Mouse (Mus musculus): ENCODE results near the gene Usp18. TPM values are rescaled to one million over a fixed set of nuclear protein-coding genes. Genes with fewer than 3 reads are reported as not detected.
A peak's percentile ranks its signal among the peaks of the same experiment; 100 is the strongest.

Usp18 gene
- polyA plus RNA-seq, 1 experiment from 2014 or later, result 10.9 TPM

- H3K27ac ChIP-seq (replicated peaks), result peak overlapping the region; percentile 41; the same call in 1 of the 2 replicates
- peak overlapping the region; percentile 45 for H3K4me2 ChIP-seq
- H3K9ac ChIP-seq, result no peak overlapping the region
- peak overlapping the region; percentile 39 for H3K4me3 ChIP-seq (replicated peaks)
- H3K9me3 ChIP-seq (replicated peaks), result no peaks in the 10 kb centered on the region
- 39% methylated on average over 9 of the region's 9 CpGs for WGBS (ENCODE audit: insufficient replicate concordance)
- H3K36me3 ChIP-seq (replicated peaks), result no peaks in the 10 kb centered on the region
- H3K27me3 ChIP-seq, result peaks cover 2% of the 10 kb centered on the region; the same call in 1 of the 2 replicates
- peak; percentile 73 for ATAC-seq (ENCODE audit: insufficient read depth)
- H3K4me1 ChIP-seq (replicated peaks), result peaks cover 7% of the 10 kb centered on the region; the same call in 1 of the 2 replicates
Observed at GRCm38 (mm10) chr6:121300504-121300903, 54.8 kb downstream of the Usp18 start.

DNA sequence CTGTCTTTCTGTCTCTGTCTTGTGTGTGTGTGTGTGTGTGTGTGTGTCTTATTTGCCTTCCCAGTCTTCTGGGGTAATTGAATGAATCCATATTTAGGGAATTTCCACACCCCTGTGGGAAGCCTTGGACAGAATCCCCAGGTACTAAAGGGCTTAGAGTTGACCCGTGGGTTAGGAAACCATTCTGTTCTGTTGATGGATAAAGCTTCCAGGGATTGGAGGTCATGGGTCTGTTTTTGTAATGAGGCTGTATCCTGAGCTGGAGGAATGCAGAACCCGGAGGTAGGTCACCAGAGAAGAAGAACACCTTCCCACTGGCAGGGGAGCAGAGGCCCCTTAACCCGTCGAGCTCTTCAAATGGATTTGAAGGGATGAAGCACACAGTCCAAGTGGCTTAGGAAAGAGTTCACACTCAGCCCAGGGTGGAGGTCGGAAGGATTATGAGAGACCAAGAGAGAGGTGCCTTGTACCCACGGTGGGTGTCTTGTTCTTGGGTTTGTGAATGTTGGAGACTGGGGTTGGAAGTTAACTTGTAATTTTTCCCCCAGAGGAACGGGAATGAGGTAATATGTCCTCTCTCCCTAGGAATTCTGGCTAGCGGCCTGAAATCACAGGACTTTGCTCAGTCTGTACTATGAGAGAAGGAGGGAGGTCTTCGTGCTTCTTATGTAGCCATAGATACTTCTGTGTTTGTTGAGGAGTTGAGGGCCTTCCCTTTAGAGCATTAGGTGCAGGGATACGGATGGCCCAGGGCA, 57.9 kb downstream of the Usp18 start:
- Histone ChIP-seq H3K9me3 (replicated peaks) (no peaks in the 10 kb centered on the region), H3K4me3 (replicated peaks) (no peak overlapping the region), H3K4me2 (peak overlapping the region; percentile 5; the same call in 1 of the 2 replicates), H3K4me1 (replicated peaks) (peaks cover 16% of the 10 kb centered on the region; the same call in 1 of the 2 replicates), H3K27me3 (peaks cover 2% of the 10 kb centered on the region; the same call in 1 of the 2 replicates), H3K27ac (replicated peaks) (peak overlapping the region; percentile 57), H3K36me3 (replicated peaks) (no peaks in the 10 kb centered on the region), H3K9ac (no peak overlapping the region)
- 0 out of 2 replicates have a peak, but pooled peaks have one; percentile 9 for ATAC-seq (ENCODE audit: insufficient read depth)
- 50% methylated on average over 10 of the region's 10 CpGs for WGBS (ENCODE audit: insufficient replicate concordance)

DNA sequence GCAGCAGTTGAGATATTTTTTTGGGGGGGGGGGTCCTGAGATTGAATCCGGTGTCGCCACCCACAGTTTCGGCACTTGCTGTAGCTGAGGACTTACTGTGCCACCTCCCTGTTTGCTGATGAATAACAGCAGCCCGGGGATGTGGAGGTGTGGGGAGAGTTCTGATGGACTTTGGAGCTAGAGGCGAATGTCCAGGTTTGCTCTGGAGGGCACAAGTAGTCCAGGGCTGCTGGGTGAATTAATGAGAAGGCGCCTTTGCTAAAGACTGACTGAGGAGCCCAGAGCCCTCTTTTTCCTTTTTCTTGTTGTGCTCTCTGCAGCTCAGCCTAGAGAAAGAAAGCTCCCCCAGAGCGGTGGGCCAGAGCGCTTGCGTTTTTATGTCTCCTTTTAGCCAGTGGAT, 58.9 kb downstream of the Usp18 start:
- WGBS (ENCODE audit: insufficient replicate concordance), result 64% methylated on average over 9 of the region's 9 CpGs
- Histone ChIP-seq H3K27ac (replicated peaks) (peak overlapping the region; percentile 57), H3K9ac (no peak overlapping the region), H3K4me3 (replicated peaks) (no peak overlapping the region), H3K4me1 (replicated peaks) (peaks cover 17% of the 10 kb centered on the region; the same call in 1 of the 2 replicates), H3K36me3 (replicated peaks) (no peaks in the 10 kb centered on the region), H3K27me3 (peaks cover 2% of the 10 kb centered on the region; the same call in 1 of the 2 replicates), H3K9me3 (replicated peaks) (no peaks in the 10 kb centered on the region), H3K4me2 (peak overlapping the region; percentile 13; the same call in 1 of the 2 replicates)
- no peak for ATAC-seq (ENCODE audit: insufficient read depth)

GRCm38 (mm10) chr6:121305571-121305970, 59.9 kb downstream of the Usp18 start:
- Histone ChIP-seq H3K4me3 (replicated peaks) (no peak overlapping the region), H3K9me3 (replicated peaks) (no peaks in the 10 kb centered on the region), H3K9ac (no peak overlapping the region), H3K4me1 (replicated peaks) (peaks cover 17% of the 10 kb centered on the region; the same call in 1 of the 2 replicates), H3K36me3 (replicated peaks) (no peaks in the 10 kb centered on the region), H3K4me2 (no peak overlapping the region), H3K27me3 (peaks cover 2% of the 10 kb centered on the region; the same call in 1 of the 2 replicates), H3K27ac (replicated peaks) (no peak overlapping the region)
- no peak for ATAC-seq (ENCODE audit: insufficient read depth)
- 69% methylated on average over 3 of the region's 3 CpGs for WGBS (ENCODE audit: insufficient replicate concordance)

- ATAC-seq (ENCODE audit: insufficient read depth), result peak; percentile 80
- Histone ChIP-seq H3K4me1 (replicated peaks) (0 out of 2 replicates have a peak, but pooled peaks cover 12% of the 10 kb centered on the region), H3K9me3 (replicated peaks) (no peaks in the 10 kb centered on the region), H3K4me3 (replicated peaks) (no peak overlapping the region), H3K27ac (replicated peaks) (0 out of 2 replicates have a peak overlapping the region, but pooled peaks have one; percentile 33), H3K36me3 (replicated peaks) (no peaks in the 10 kb centered on the region), H3K9ac (no peak overlapping the region), H3K27me3 (no peaks in the 10 kb centered on the region), H3K4me2 (no peak overlapping the region)
- 52% methylated on average over 6 of the region's 6 CpGs for WGBS (ENCODE audit: insufficient replicate concordance)
Observed at GRCm38 (mm10) chr6:121310984-121311383, 65.3 kb downstream of the Usp18 start.

DNA sequence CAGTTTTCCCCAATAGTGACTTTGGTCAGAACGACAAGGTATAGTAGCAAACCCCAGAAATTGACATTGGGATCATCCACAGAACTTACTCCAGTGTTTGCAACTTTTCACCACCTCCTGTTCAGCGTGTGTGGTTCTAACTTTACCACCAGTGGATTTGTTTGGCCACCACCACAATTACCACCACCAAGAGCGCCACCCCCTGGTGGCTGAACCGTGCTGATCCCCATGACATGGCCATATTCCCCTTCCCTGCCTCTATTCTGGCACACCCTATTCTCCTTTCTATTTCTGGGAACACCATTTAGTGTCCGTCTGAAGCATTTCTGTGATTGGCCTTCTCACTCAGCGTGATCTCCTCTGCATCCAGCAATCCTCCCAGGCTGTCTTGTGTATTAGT, 73.4 kb downstream of the Usp18 start:
- no peak for ATAC-seq (ENCODE audit: insufficient read depth)
- H3K9me3 ChIP-seq (replicated peaks), result no peaks in the 10 kb centered on the region
- no peak overlapping the region for H3K4me2 ChIP-seq
- no peaks in the 10 kb centered on the region for H3K4me1 ChIP-seq (replicated peaks)
- no peak overlapping the region for H3K4me3 ChIP-seq (replicated peaks)
- H3K27ac ChIP-seq (replicated peaks), result no peak overlapping the region
- H3K27me3 ChIP-seq, result no peaks in the 10 kb centered on the region
- H3K36me3 ChIP-seq (replicated peaks), result no peaks in the 10 kb centered on the region
- no peak overlapping the region for H3K9ac ChIP-seq
- whole genome bisulfite sequencing (ENCODE audit: insufficient replicate concordance), result 46% methylated on average over 6 of the region's 6 CpGs

Other genes starting within 250 kb of the Usp18 start
- gene Mical3, start 114.9 kb upstream of the Usp18 start, polyA plus RNA-seq (2015; fragmentation: Nextera tagmentation; extraction: Ambion mirVana), result 8.7 and 11.5 TPM in 2 replicates
- 4.4 and 5.6 TPM in 2 replicates for gene Pex26, start 62.2 kb upstream of the Usp18 start, polyA plus RNA-seq (2015; fragmentation: Nextera tagmentation; extraction: Ambion mirVana)
- gene Tuba8, start 35.2 kb upstream of the Usp18 start, polyA plus RNA-seq (2015; fragmentation: Nextera tagmentation; extraction: Ambion mirVana), result 5.4 and 6.1 TPM in 2 replicates
- 34.1 and 39.1 TPM in 2 replicates for gene Slc6a13, start 54.3 kb downstream of the Usp18 start, polyA plus RNA-seq (2015; fragmentation: Nextera tagmentation; extraction: Ambion mirVana)
- gene Slc6a12, start 97.2 kb downstream of the Usp18 start, polyA plus RNA-seq (2015; fragmentation: Nextera tagmentation; extraction: Ambion mirVana), result 2.5 and 2.9 TPM in 2 replicates
- gene Iqsec3, start 227.8 kb downstream of the Usp18 start, polyA plus RNA-seq (2015; fragmentation: Nextera tagmentation; extraction: Ambion mirVana), result not detected in 2 replicates